Mouse (Mus musculus): ENCODE measurements around the gene Slc25a41.
"Not testable (repeated sequence)": the region's sequence is repeated elsewhere in the genome, so short reads cannot be mapped to it uniquely, and the experiment has no call there.

Slc25a41 gene

DNA sequence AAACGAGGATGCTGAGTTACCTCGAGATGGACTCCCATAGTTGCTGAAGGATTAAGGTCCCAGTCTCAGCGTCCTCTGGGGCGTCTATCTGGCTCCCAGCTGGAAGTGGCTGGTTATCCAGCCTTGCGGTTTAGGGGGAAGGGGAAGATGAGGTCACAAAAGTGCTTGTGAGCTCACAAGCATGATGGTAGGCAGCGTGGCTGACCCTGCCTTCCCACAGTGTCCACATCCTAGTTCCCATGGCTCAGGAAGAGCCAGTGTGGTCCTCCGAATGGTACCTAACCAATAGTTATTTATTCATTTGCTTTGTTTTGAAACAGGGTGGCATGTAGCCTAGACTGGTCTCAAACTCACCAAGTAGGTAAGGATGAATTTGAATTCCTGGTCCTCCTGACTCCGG, at the start of gene Slc25a41:
Gene Slc25a41, minus strand, starts transcription at position 101 of the 400 bp plus-strand sequence.
- no peak for DNase-seq (ENCODE audit: low spot score)

DNA sequence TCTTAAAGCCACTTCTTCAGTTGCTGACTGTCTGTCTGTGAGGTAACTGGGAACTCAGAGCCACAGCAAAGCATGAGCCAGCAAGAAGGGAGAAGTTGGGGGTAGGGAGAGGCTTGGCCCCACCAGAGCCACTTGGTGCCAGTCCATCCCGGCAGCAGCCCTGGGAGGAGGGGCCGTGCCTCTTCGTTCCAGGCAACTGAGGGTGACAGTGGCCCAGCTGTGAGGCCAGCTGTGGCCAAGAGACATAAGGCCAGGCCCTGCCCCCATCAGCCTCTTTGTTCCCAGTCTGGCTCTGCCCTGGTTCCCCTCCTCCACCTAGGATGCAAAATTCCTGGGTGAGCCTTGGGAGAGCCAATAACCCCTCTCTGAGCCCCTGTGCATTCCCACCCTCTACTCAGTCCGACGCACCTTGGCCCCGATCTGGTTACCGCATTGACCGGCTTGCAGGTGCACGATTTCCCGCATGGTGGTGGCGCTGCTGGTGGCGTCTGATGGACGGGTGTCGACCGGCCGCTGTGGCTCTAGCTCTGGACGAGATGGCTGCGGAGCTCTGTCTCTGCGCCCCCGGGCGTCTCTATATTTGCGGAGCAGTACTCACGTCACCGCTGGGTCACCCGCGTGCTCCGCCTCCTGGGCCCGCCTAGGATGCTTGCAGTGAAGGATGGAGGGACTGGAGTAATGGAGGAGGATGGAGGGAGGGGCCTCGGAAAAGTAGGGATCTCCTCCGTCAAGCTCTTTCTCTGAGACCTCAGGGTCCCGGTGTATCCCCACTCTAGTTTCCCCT, 45.8 kb upstream of the Slc25a41 start, which contains the start of gene Tubb4a:
Gene Tubb4a, minus strand, starts transcription at position 734 of the 784 bp plus-strand sequence.
- DNase-seq (ENCODE audit: low spot score): peak; percentile 27

DNA sequence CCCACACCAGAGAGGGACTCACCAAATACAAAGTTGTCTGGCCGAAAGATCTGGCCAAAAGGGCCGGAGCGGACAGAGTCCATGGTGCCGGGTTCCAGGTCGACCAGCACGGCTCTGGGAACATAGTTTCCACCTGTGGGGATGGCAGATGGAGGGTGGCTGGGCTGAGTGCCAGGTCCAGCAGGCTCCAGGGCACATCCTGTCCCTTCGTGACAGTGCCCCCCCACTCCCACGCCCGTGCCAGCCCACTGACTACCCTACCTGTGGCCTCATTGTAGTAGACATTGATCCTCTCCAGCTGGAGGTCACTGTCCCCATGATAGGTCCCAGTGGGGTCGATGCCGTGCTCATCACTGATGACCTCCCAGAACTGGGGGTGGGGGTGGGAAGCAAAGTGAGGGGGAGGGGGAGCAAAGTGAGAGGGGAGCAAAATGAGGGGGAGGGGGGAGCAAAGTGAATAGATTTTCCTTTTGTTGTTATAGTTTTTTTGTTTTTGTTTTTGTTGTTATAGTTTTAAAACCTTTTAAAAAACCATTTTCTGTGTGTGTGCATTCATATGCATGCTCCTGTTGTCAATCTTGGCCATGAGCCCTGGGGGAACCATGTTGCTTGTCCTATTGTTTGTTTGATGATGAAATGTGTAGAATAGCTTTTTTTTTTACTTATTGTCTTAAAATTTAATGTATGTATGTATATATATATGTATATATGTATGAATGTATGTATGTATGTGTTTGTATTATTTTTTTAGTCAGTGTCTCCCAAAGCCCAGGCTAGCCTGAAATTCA, 44.7 kb upstream of the Slc25a41 start:
- DNase-seq (ENCODE audit: low spot score): no peak

DNA sequence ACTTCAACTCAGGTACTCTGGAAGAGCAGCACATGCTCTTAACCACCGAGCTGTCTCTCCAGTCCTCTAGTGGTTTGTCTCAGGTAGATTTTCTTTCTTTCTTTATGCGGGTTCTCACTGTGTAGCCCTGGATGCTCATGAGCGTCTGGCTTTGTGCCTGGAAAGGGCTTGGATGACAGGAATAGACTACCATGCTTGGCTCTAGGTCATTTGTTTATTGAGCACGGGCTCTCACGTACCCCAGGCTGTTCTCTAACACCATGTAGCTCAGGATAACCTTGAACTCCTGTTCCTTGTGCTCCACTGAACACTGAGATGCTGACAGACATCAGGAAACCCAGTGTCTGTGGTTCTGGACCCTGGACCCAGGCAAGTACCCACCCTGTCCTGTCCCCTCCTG, 41.0 kb upstream of the Slc25a41 start:
- DNase-seq (ENCODE audit: low spot score): no peak

DNA sequence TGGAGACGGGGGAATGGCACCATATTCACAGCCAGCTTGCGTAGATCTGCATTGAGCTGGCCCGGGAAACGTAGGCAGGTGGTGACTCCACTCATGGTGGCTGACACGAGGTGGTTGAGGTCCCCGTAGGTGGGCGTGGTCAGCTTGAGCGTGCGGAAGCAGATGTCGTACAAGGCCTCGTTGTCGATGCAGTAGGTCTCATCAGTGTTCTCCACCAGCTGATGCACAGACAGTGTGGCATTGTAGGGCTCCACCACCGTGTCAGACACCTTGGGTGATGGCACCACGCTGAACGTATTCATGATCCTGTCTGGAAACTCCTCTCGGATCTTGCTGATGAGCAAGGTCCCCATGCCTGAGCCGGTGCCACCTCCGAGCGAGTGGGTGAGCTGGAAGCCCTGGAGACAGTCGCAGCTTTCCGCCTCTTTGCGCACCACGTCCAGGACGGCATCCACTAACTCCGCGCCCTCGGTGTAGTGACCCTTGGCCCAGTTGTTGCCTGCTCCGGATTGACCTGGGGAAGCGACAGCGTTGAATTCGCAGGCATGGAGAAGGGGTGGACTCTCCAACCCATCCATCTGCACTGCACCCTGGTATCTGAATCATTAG, 39.9 kb upstream of the Slc25a41 start:
- no peak for DNase-seq (ENCODE audit: low spot score)

DNA sequence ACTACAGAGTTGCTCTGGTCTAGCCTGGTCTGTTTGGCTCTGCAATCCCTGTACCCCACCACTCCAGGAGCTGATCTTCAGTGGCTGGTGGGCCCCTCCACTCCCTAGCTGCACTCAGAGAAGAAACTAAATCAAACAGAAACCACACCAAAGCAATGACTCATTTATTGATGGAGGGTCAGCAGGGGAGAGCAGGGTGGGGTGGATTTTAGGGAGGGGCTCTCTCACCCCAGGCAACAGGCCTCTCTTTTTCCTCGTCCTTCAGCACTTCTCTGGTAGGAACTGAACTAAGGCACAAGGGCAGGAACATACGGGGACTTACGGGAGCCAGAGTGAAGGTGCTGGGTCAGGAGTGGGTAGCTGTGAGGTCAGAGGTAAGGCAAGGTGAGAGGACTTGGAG, 38.5 kb upstream of the Slc25a41 start:
- DNase-seq (ENCODE audit: low spot score): no peak

DNA sequence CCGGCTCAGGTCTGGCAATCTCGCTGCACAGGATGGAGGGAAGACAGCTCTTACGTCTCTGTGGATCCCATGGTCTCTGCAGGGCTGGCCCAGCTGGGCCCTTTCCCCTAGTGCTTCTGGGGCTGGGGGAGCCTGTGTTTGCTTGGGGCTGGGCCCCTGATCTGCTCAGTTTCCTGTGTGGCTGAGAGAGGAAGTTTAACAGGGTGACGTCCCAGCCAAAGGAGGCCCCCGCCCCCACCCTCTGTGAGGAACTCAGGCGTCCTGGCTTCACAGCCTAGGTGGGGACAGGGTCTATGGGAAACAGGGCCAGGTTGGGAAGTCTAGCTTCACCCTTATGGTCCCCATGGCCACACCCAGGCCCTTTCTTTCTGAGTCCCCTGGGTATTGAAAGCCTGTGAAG, 36.9 kb upstream of the Slc25a41 start, which contains the start of gene Dennd1c:
Gene Dennd1c, minus strand, starts transcription at position 179 of the 400 bp plus-strand sequence.
- DNase-seq (ENCODE audit: low spot score): no peak

DNA sequence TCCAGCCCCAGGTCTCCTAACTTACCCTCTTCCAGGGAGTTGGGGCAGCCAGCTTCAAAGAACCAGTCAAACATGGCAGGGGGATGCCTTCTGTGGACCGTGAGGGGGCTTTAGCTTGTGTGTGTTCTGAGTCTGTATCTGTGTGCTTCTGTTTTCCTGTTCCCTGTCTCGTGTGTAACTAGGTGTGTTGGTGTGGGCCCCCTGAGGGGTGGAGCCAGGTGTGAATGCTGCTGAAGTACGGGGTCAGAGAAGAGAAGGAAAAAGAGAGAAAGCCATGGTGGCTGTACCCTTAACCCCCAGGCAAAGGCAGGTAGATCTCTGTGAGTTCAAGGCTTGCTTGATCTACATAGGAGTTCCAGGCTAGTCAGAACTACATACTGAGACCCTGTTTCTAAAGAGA, 35.5 kb upstream of the Slc25a41 start:
- no peak for DNase-seq (ENCODE audit: low spot score)

DNA sequence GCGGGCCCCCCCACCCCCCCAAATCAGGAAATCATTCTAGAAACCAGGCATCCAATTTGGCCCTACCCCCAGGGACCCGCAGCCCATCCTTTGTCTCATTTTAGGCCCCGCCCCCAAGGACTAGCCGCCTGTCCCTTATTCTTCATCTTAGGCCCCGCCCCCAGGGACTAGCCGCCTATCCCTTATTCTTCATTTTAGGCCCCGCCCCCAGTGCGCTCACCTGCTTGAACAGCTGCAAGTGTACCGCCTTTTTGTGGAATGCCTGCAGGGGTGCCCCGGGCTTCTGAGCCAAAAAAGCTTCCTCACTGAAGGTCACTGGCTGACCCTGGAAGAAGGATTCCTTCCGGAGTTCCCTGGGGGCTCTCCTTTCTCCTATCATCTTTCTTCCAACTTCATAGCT, 29.2 kb upstream of the Slc25a41 start:
- no peak for DNase-seq (ENCODE audit: low spot score)

DNA sequence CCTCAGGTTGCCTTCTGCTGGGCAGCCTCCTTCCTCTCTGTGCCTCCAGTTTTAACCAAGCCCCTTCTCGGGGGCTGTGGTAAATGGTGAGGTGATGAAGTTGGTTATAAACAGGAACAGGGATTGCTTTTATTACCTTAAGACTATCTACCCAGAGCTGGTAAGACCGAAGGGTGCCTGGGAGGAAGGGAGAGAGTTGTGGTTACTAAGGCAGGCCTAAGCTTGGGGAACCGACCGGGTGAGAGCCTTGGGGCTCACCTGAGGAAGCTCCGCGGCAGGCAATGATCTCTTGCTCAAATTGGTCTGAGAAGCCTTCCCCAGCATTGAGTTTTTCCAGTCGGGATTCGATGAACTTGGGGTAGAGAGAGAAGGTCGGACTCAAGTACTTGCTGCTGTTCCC, 28.8 kb upstream of the Slc25a41 start:
- DNase-seq (ENCODE audit: low spot score): no peak

DNA sequence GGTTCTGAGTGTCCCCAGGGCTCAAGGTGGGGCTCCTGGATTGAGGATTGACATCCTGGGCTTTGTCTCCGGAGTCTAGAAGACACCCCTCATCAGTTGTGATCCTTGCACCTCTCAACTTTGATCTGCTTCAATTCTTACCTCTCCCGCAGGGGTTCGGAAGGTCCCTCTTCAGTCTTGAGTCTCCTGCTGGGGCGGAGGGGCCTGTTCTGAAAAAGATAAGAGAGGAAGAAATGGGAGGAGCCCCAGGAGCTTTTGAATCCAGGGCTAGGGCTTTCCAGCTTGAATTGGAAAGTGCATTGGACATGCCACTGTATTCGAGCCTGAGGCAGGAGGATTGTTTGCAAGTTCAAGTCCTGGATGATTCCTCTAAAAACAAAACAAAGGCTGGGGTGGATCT, 25.5 kb upstream of the Slc25a41 start:
- no peak for DNase-seq (ENCODE audit: low spot score)

DNA sequence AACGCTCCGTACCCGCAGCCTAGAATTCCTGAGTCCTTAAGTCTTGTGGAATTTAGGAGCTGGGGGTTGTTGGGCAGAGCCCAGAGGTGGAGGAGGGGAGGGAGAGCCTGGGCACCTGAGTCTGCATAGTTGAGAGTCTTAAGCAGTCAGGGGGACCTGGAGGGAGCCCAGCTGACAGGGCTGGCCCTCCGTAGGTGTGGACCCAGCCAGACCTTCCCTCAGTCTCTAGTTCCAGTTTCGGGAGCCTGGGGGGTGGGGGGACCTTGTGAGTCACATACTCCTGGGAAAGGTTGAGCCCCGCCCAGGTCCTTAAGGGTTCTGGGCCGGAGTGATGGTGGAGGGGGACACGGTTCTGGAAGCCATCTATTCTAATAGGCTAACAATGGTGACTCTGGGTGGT, 21.6 kb upstream of the Slc25a41 start:
- DNase-seq (ENCODE audit: low spot score): no peak

DNA sequence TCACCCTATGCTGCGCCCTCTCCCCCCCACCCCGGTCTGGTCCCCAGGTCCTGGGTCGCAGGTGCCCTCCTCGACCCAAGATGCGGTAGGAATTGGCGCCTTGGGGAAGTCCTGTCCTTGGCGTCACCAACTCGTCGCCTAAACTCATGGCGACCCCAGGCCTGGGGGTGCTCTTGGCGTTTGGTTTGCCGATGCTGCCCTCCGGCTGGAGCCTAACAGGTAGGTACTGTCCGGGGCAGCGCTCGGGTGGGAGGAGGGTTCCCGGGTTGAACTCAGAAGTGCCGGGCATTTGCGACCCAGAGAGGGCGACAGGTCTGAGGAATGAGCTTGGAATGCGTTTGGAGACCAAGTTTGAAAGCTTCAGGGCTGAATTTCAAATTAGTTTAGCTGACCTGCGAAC, 21.1 kb upstream of the Slc25a41 start:
- DNase-seq (ENCODE audit: low spot score): no peak

DNA sequence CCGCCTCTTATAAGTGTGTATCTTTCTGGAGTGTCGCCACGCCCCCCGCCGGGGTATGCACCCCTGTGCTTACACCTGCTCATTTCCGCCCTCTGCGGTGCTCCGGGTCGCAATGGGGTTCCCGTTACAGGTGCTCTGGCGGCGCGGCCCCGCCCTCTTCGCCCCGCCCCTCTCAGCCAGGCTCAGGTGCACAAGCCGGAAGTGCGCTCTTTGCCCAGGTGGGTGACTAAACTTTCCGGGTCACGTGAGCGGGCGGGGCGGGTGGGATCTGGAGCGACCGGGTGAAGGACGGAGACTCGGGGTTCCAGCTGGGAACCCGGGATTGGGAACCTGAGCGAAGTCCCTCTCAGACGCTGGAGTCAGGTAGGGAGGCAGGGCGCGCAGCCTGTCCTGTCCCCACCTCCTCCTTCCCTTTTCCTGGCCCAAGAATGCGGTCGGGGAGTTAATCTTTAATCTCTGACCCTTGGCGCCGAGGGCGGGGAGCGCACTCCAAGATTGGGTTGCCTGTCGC, 20.6 kb upstream of the Slc25a41 start:
- peak; percentile 35 for DNase-seq (ENCODE audit: low spot score)

DNA sequence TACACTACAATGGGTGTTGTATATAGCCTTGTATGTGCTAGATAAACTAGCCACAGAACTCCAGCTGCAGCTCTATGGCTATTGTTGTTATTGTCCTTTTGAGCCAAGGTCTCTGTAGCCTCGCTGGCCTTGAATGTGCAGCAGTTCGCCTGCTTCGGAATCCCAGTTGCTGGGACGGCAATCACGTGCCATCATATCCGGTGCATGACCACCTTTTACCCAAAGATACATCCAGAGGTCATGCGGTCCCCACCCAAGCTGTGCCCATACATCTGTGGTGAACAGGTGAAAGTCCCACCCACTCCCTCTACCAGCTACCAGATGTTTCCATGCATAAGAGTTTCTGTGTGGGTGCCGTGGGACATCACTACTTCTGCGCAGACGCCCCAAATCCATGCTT, 19.6 kb upstream of the Slc25a41 start:
- peak; percentile 32 for DNase-seq (ENCODE audit: low spot score)

DNA sequence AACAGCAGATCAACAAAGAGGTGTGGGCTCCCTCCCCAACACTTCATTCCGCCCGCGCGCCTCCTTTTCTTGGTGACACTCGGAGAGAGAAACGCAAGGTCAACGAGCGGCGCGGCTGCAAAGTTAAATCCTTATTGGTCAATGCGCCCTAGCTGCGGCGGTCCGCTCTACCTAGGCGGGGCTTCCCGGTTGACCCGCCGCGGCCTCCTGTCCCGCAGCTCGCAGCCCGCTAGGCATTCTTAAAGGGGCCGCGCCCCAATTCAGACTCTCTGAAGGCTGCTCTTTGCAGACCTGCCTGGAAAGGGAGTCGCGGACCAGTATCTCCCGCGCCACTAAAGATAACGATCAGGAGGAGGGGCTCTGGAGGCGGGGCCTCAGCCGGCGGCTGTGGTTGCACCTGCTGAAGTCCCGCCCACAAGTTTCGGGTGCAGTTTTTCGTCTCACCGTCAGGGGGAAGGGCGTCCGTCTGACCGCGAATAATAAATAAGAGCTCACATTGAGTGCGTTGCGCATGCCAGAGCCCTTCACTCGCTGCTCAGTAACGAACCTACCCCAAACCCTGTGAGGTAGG, 18.9 kb upstream of the Slc25a41 start:
- peak; percentile 92 for DNase-seq (ENCODE audit: low spot score)

DNA sequence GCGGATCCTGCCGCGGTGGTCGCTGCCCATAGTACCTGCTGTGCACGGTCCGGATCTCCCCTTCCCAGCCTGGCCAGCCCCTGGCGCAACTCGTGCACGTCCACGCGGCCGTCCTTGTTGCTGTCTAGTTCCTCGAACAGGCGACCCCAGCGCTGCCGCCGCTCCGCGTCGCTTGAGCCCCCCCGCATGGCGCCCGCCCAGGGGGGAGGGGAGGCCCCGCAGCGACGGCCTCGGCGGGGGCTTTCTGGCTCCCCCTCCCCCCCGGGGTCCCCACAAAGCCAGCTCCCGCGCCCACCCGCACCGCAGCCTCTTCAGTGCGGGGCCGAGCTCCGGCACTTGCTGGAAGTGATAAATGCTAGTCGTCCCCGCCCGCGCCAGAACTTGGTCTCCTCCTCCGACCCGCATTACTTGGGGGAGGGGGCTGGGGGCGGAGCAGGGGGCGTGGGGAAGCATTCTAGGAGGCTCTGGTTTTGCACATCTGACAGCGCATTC, 18.1 kb upstream of the Slc25a41 start, which contains the start of gene Slc25a23:
Gene Slc25a23, minus strand, starts transcription at position 378 of the 492 bp plus-strand sequence.
- DNase-seq (ENCODE audit: low spot score): peak; percentile 77

DNA sequence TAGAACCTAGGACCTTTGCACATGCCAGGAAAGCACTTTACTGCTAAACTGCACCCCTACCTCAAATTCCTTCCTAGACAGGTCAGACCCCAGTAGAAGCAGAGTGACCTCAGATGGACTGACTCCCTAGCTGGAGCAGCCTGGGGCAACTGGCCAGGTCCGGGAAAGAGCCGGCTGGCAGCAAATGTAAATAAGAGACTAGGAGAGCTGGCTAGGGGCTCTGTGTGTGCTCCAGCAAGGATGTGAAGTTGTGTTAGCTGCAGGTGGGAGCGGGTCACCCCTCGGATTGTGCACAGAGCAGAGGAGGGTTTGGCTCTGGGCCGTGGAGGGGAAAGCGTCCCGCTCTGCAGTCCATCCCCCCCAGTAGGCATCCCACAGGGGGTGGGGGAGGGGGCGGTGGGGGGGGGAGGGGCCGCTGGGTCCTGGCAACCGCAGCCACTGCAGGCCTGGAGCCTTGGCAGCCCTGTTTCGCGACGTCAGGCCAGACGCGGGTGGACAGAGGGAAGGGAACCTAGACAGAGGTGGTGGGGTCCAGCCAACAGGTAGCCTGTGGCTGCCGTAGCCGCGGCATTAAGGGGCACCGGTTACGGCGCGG, 17.5 kb upstream of the Slc25a41 start, which contains the start of gene Crb3:
Gene Crb3, plus strand, starts transcription at position 215 of the 595 bp plus-strand sequence.
- peak; percentile 40 for DNase-seq (ENCODE audit: low spot score)

DNA sequence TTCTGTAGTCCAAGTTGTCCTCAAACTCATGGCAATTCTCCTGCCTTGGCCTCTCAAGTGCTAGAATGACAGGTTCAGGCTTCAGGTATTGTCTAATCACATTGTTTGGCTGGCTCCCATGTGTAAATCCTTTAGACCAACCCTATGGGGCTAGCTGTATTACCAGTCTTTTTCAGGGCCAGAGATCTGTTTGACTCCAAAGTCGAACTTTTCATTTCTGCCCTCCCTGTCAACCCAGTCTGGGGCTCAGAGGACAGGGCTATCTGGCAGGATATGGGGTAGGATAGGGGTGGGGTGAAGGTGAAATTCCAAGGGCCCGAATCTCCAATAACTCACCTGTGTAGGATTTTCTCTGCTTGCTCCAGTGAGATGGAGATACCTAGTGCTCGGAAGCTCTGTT, 14.8 kb upstream of the Slc25a41 start:
- DNase-seq (ENCODE audit: low spot score): no peak

DNA sequence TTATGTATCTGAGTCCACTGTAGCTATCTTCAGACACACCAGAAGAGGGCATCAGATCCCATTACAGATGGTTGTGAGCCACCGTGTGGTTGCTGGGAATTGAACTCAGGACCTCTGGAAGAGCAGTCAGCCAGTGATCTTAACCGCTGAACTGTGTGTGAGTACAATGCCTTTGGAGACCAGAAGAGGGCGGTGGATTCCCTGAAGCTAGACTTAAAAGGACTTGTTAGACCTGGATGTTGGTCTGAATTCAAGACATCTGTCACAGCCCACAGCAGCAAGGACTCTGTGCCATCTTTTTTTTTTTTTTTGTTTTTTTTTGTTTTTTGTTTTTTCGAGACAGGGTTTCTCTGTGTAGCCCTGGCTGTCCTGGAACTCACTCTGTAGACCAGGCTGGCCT, 10.2 kb upstream of the Slc25a41 start:
- DNase-seq (ENCODE audit: low spot score): not testable (repeated sequence)

DNA sequence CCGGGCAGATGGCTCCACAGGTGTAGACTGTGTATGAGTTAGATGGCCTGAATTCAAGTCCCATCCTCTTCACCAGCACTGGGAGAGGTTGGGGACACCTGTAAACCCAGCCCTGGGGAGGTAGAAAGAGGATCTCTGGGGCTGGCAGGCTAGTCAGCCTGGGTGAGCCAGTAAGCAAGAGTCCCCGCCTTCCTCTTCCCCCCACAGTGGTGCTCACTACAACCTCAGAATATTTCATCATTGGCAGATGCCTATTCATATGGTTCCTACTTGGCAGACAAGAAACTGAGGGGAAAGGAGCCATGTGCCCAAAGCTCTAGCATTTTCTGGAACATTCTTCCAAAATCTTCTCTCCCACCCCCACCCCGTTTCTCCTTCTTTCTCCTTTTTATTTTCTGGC, 7.4 kb upstream of the Slc25a41 start:
- no peak for DNase-seq (ENCODE audit: low spot score)

Measured in ovary, postnatal 36 days (tissue).